Mouse (Mus musculus) urinary bladder, postnatal 4 days (tissue): ENCODE measurements around the gene Fabp7.

Experiments used
- DNase-seq, 2 experiments: peaks; one replicate each; pipeline ENCODE4 v3.0.0; 2021 to 2022; ENCODE audit warnings: low spot score in 2 of 2

Fabp7 gene

GRCm38 (mm10) chr10:57784876-57785150, at the start of gene Fabp7:
Fabp7 (plus strand) TSS chr10:57784881.
- no peak for DNase-seq

- no peak for DNase-seq
These were observed 43.9 kb upstream of the Fabp7 start for GRCm38 (mm10) chr10:57740733-57741132.

GRCm38 (mm10) chr10:57741351-57741750, 43.3 kb upstream of the Fabp7 start:
- DNase-seq = no peak

GRCm38 (mm10) chr10:57743045-57743444, 41.6 kb upstream of the Fabp7 start:
- DNase-seq = no peak

GRCm38 (mm10) chr10:57743606-57744016, 41.1 kb upstream of the Fabp7 start:
- no peak for DNase-seq

GRCm38 (mm10) chr10:57744128-57744765, 40.4 kb upstream of the Fabp7 start:
- no peak for DNase-seq

GRCm38 (mm10) chr10:57745452-57745851, 39.2 kb upstream of the Fabp7 start:
- no peak for DNase-seq

- DNase-seq = no peak
These were observed 37.6 kb upstream of the Fabp7 start for GRCm38 (mm10) chr10:57747127-57747526.

GRCm38 (mm10) chr10:57753343-57753742, 31.3 kb upstream of the Fabp7 start:
- DNase-seq = no peak

- DNase-seq = no peak
These were observed 29.4 kb upstream of the Fabp7 start for GRCm38 (mm10) chr10:57755201-57755736.

- DNase-seq = no peak
These were observed 25.7 kb upstream of the Fabp7 start for GRCm38 (mm10) chr10:57758999-57759398.

- DNase-seq = no peak
These were observed 24.0 kb upstream of the Fabp7 start for GRCm38 (mm10) chr10:57760694-57761093.

GRCm38 (mm10) chr10:57763044-57763443, 21.6 kb upstream of the Fabp7 start:
- no peak for DNase-seq

- no peak for DNase-seq
These were observed 1.2 kb upstream of the Fabp7 start for GRCm38 (mm10) chr10:57783289-57784130.

- peak; percentile 32 to 62 for DNase-seq
These were observed 378 bp upstream of the Fabp7 start for GRCm38 (mm10) chr10:57784131-57784875.

GRCm38 (mm10) chr10:57785552-57785951, 871 bp downstream of the Fabp7 start:
- DNase-seq = no peak

- no peak for DNase-seq
These were observed 8.3 kb downstream of the Fabp7 start for GRCm38 (mm10) chr10:57792957-57793356.

GRCm38 (mm10) chr10:57794018-57794417, 9.3 kb downstream of the Fabp7 start, which contains the start of gene Smpdl3a:
Smpdl3a (plus strand) TSS chr10:57794335.
- no peak for DNase-seq

GRCm38 (mm10) chr10:57794491-57795461, 10.1 kb downstream of the Fabp7 start:
- DNase-seq = peak; percentile 35 to 60

GRCm38 (mm10) chr10:57795542-57795941, 10.9 kb downstream of the Fabp7 start:
- DNase-seq = no peak

GRCm38 (mm10) chr10:57796057-57796456, 11.4 kb downstream of the Fabp7 start:
- no peak for DNase-seq
